Mouse (Mus musculus) liver, embryonic 12.5 days (tissue): ENCODE measurements around the gene Otop1. TPM values are rescaled to one million over a fixed set of nuclear protein-coding genes. Genes with fewer than 3 reads are reported as not detected.

ENCODE experiments used
- ATAC-seq: fragments of 200-750 bp; cut with Nextera tagmentation; 2 replicates; pipeline ENCODE4 v1.8.0; 2017; ENCODE audit warnings: moderate number of reproducible peaks, mild to moderate bottlenecking, moderate library complexity
- H3K27ac ChIP-seq: fragments of 300-500 bp; sonication (generic); 2 replicates; pipeline ENCODE4 v1.5.1; 2016; ENCODE audit warnings: mild to moderate bottlenecking
- H3K27me3 ChIP-seq: fragments of 300-500 bp; sonication (generic); replicated peaks from 2 replicates; pipeline ENCODE4 v1.6.1; 2016; ENCODE audit warnings: mild to moderate bottlenecking, moderate library complexity
- H3K36me3 ChIP-seq: fragments of 300-500 bp; sonication (generic); 2 replicates; pipeline ENCODE4 v1.6.1; 2016; ENCODE audit warnings: mild to moderate bottlenecking, moderate library complexity
- H3K4me1 ChIP-seq: fragments of 300-500 bp; sonication (generic); 2 replicates; pipeline ENCODE4 v1.6.1; 2016
- H3K4me2 ChIP-seq: fragments of 300-500 bp; sonication (generic); 2 replicates; pipeline ENCODE4 v1.6.1; 2016; ENCODE audit warnings: mild to moderate bottlenecking, moderate library complexity
- H3K4me3 ChIP-seq: fragments of 300-500 bp; sonication (generic); 2 replicates; pipeline ENCODE4 v1.5.1; 2016; ENCODE audit warnings: mild to moderate bottlenecking, moderate library complexity
- H3K9ac ChIP-seq: fragments of 300-500 bp; sonication (generic); 2 replicates; pipeline ENCODE4 v1.6.1; 2016; ENCODE audit warnings: mild to moderate bottlenecking, moderate library complexity
- H3K9me3 ChIP-seq: fragments of 300-500 bp; sonication (generic); replicated peaks from 2 replicates; pipeline ENCODE4 v1.6.1; 2016; ENCODE audit warnings: mild to moderate bottlenecking, moderate library complexity
- WGBS: fragments of 180-500 bp; shearing (Covaris S2); methylation state at CpG from one replicate; pipeline ENCODE4 v1.1.7; 2016; ENCODE audit not compliant: insufficient replicate concordance; 5-methylcytosine and 5-hydroxymethylcytosine counted together
- polyA plus RNA-seq: library from polyadenylated mRNA; unstranded; fragments of >200 nt; fragmentation: Nextera tagmentation; extraction: Ambion mirVana; gene quantifications from 2 replicates; pipeline ENCODE4 v1.2.1, GENCODE M21; 2016

The Otop1 gene
- polyA plus RNA-seq, 1 experiment from 2014 or later: not detected

GRCm38 (mm10) chr5:38307255-38308101 is 31.7 kb downstream of the Otop1 start:
- Histone ChIP-seq H3K27me3 (peaks cover 25% of the 10 kb centered on the region; the same call in 1 of the 2 replicates), H3K36me3 (no peaks in the 10 kb centered on the region), H3K4me2 (peak overlapping the region; percentile 66), H3K4me3 (peak overlapping the region; percentile 32), H3K9ac (no peak overlapping the region; the same call in 1 of the 2 replicates), H3K27ac (no peak overlapping the region), H3K9me3 (no peaks in the 10 kb centered on the region), H3K4me1 (no peaks in the 10 kb centered on the region)
- 9% methylated on average over 26 of the region's 26 CpGs for WGBS
- ATAC-seq: peak; percentile 73

- peaks cover 25% of the 10 kb centered on the region; the same call in 1 of the 2 replicates for H3K27me3 ChIP-seq
- no peaks in the 10 kb centered on the region for H3K36me3 ChIP-seq
- H3K9ac ChIP-seq: no peak overlapping the region
- H3K27ac ChIP-seq: no peak overlapping the region
- peak; percentile 56 for ATAC-seq
- no peaks in the 10 kb centered on the region for H3K9me3 ChIP-seq
- H3K4me1 ChIP-seq: no peaks in the 10 kb centered on the region
- 39% methylated on average over 5 of the region's 5 CpGs for WGBS
- no peak overlapping the region for H3K4me3 ChIP-seq
- H3K4me2 ChIP-seq: no peak overlapping the region
These were observed 33.1 kb downstream of the Otop1 start for GRCm38 (mm10) chr5:38308873-38309272.

GRCm38 (mm10) chr5:38309795-38310194 is 34.0 kb downstream of the Otop1 start:
- H3K36me3 ChIP-seq: no peaks in the 10 kb centered on the region
- 52% methylated on average over 3 of the region's 3 CpGs for WGBS
- H3K27me3 ChIP-seq: peaks cover 27% of the 10 kb centered on the region; the same call in 1 of the 2 replicates
- no peak overlapping the region for H3K27ac ChIP-seq
- H3K9ac ChIP-seq: no peak overlapping the region
- no peak overlapping the region for H3K4me3 ChIP-seq
- no peaks in the 10 kb centered on the region for H3K4me1 ChIP-seq
- no peaks in the 10 kb centered on the region for H3K9me3 ChIP-seq
- H3K4me2 ChIP-seq: no peak overlapping the region
- no peak for ATAC-seq

GRCm38 (mm10) chr5:38318966-38319786 is 43.4 kb downstream of the Otop1 start, which contains the start of gene Drd5:
Drd5 (plus strand) TSS chr5:38319367.
- Histone ChIP-seq H3K4me2 (peak within 1 kb of the TSS; percentile 40), H3K27ac (no peak within 1 kb of the TSS), H3K9me3 (no peaks in the 10 kb centered on the region), H3K36me3 (no peaks in the 10 kb centered on the region), H3K9ac (no peak within 1 kb of the TSS), H3K4me1 (no peaks in the 10 kb centered on the region), H3K27me3 (peaks cover 72% of the 10 kb centered on the region), H3K4me3 (peak within 1 kb of the TSS; percentile 21; the same call in 1 of the 2 replicates)
- WGBS: 5% methylated on average over 67 of the region's 67 CpGs
- ATAC-seq: no peak

- Histone ChIP-seq H3K36me3 (no peaks in the 10 kb centered on the region), H3K4me1 (no peaks in the 10 kb centered on the region), H3K9ac (no peak overlapping the region), H3K4me3 (no peak overlapping the region), H3K27ac (no peak overlapping the region), H3K27me3 (0 out of 2 replicates have a peak, but pooled peaks cover 7% of the 10 kb centered on the region), H3K9me3 (no peaks in the 10 kb centered on the region), H3K4me2 (no peak overlapping the region)
- ATAC-seq: no peak
- 38% methylated on average over 4 of the region's 4 CpGs for WGBS
These were observed 57.6 kb downstream of the Otop1 start for GRCm38 (mm10) chr5:38333381-38333780.

GRCm38 (mm10) chr5:38334582-38334981 is 58.8 kb downstream of the Otop1 start:
- 48% methylated on average over 1 of the region's 1 CpGs for WGBS
- Histone ChIP-seq H3K27ac (no peak overlapping the region), H3K9me3 (no peaks in the 10 kb centered on the region), H3K4me3 (no peak overlapping the region), H3K4me1 (no peaks in the 10 kb centered on the region), H3K9ac (no peak overlapping the region), H3K36me3 (no peaks in the 10 kb centered on the region), H3K4me2 (no peak overlapping the region), H3K27me3 (0 out of 2 replicates have a peak, but pooled peaks cover 7% of the 10 kb centered on the region)
- no peak for ATAC-seq

- Histone ChIP-seq H3K4me2 (no peak overlapping the region), H3K27me3 (no peaks in the 10 kb centered on the region), H3K36me3 (no peaks in the 10 kb centered on the region), H3K4me3 (no peak overlapping the region), H3K4me1 (no peaks in the 10 kb centered on the region), H3K9ac (no peak overlapping the region), H3K9me3 (no peaks in the 10 kb centered on the region), H3K27ac (no peak overlapping the region)
- 62% methylated on average over 3 of the region's 3 CpGs for WGBS
- ATAC-seq: no peak
These were observed 67.3 kb downstream of the Otop1 start for GRCm38 (mm10) chr5:38343101-38343500.

GRCm38 (mm10) chr5:38346646-38347432 is 71.1 kb downstream of the Otop1 start:
- Histone ChIP-seq H3K4me3 (no peak overlapping the region), H3K36me3 (no peaks in the 10 kb centered on the region), H3K27me3 (no peaks in the 10 kb centered on the region), H3K9me3 (no peaks in the 10 kb centered on the region), H3K4me2 (no peak overlapping the region), H3K27ac (no peak overlapping the region), H3K4me1 (no peaks in the 10 kb centered on the region), H3K9ac (no peak overlapping the region)
- 29% methylated on average over 10 of the region's 10 CpGs for WGBS
- no peak for ATAC-seq

GRCm38 (mm10) chr5:38350351-38350929 is 74.7 kb downstream of the Otop1 start:
- H3K9ac ChIP-seq: no peak overlapping the region
- no peaks in the 10 kb centered on the region for H3K9me3 ChIP-seq
- H3K4me3 ChIP-seq: no peak overlapping the region
- H3K4me1 ChIP-seq: no peaks in the 10 kb centered on the region
- H3K4me2 ChIP-seq: no peak overlapping the region
- H3K36me3 ChIP-seq: no peaks in the 10 kb centered on the region
- H3K27ac ChIP-seq: no peak overlapping the region
- no peaks in the 10 kb centered on the region for H3K27me3 ChIP-seq
- WGBS: 54% methylated on average over 5 of the region's 5 CpGs
- ATAC-seq: no peak
